Mouse (Mus musculus) CH12.LX (cell line): ENCODE results near the gene Smtn.

Experiments
- CHD2 ChIP-seq: IDR thresholded peaks from 2 replicates; pipeline ENCODE4 v1.6.1; 2011; ENCODE audit warnings: low read length, improper control_type of control experiment
- CTCF ChIP-seq, 2 experiments: IDR thresholded peaks in 1 of 2; conservative IDR thresholded peaks in 1 of 2; 2 replicates each; pipeline ENCODE4 v1.5.1; 2011 to 2012; ENCODE audit warnings: low read depth in 2 of 2, low read length in 2 of 2, improper control_type of control experiment in 1 of 2, inconsistent platforms in 1 of 2, mild to moderate bottlenecking in 1 of 2, moderate library complexity in 1 of 2
- E2F4 ChIP-seq: IDR thresholded peaks from 2 replicates; pipeline ENCODE4 v1.6.1; 2011; ENCODE audit warnings: low read depth, low read length, improper control_type of control experiment; ENCODE audit not compliant: insufficient replicate concordance
- EP300 ChIP-seq: IDR thresholded peaks from 2 replicates; pipeline ENCODE4 v1.6.1; 2011; ENCODE audit warnings: low read length, improper control_type of control experiment
- IRF4 ChIP-seq: IDR thresholded peaks from 2 replicates; pipeline ENCODE4 v1.6.1; 2014; ENCODE audit warnings: low read depth, mild to moderate bottlenecking, inconsistent platforms, low read length, improper control_type of control experiment
- JUN ChIP-seq: IDR thresholded peaks from 2 replicates; pipeline ENCODE4 v1.6.1; 2011; ENCODE audit warnings: low read depth, mild to moderate bottlenecking, low read length, improper control_type of control experiment, moderate library complexity; ENCODE audit not compliant: insufficient read depth
- KAT2A ChIP-seq: IDR thresholded peaks from 2 replicates; pipeline ENCODE4 v1.6.1; 2012; ENCODE audit warnings: low read length, improper control_type of control experiment, inconsistent platforms; ENCODE audit not compliant: insufficient replicate concordance
- NELFE ChIP-seq: IDR thresholded peaks from 2 replicates; pipeline ENCODE4 v1.6.1; 2011; ENCODE audit warnings: low read depth, low read length, improper control_type of control experiment
- POLR2A ChIP-seq: IDR thresholded peaks from 2 replicates; pipeline ENCODE4 v1.6.1; 2011; ENCODE audit warnings: low read depth, mild to moderate bottlenecking, improper control_type of control experiment, low read length
- RCOR1 ChIP-seq: conservative IDR thresholded peaks from 2 replicates; pipeline ENCODE4 v1.6.1; 2012; ENCODE audit warnings: low read depth, mild to moderate bottlenecking, inconsistent platforms, low read length, improper control_type of control experiment
- UBTF ChIP-seq: IDR thresholded peaks from 2 replicates; pipeline ENCODE4 v1.6.1; 2012; ENCODE audit warnings: low read depth, mild to moderate bottlenecking, inconsistent platforms, low read length, improper control_type of control experiment, moderate library complexity
- USF2 ChIP-seq: conservative IDR thresholded peaks from 2 replicates; pipeline ENCODE4 v1.6.1; 2011; ENCODE audit warnings: low read depth, low read length, improper control_type of control experiment

- TF ChIP-seq USF2: no peak
- TF ChIP-seq CTCF (conservative IDR thresholded peaks at IDR 0.05 in 1 of 2, IDR thresholded peaks at IDR 0.05 in 1 of 2; ENCODE audit: low read depth in 2 of 2, low read length in 2 of 2): no peak
- TF ChIP-seq NELFE: no peak
- TF ChIP-seq UBTF: no peak
- TF ChIP-seq POLR2A: no peak
- no peak for TF ChIP-seq KAT2A
- TF ChIP-seq E2F4: no peak
- no peak for TF ChIP-seq RCOR1
- TF ChIP-seq EP300: no peak
- TF ChIP-seq CHD2: no peak
- no peak for TF ChIP-seq JUN
- no peak for TF ChIP-seq IRF4
These were observed 56.3 kb downstream of the Smtn start for GRCm38 (mm10) chr11:3483980-3484642.
